28 mouse cellular contexts compared by ENCODE assay signal in the genomic region with DNA sequence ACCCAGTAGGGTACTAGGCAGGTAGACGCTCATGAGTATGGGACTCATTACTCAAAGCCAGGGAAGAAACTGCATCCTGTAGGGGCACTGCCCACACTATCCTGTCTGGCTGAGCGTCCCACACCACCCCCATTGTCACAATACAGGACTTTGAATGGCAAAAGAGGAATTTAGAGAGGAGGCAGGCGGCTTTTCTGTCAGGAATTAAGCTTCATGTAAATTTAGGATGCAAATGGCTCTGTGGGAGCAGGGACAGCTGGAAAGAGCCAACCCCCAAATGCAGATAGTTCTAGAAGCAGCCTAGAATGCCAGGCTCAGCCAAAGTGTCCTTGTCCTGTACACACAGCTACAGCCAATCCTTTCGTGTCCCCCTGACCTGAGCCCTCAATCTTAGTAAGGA. TPM values are rescaled to one million over a fixed set of nuclear protein-coding genes. Genes with fewer than 3 reads are reported as not detected.
DNase-seq lines count a peak whose midpoint lies in the region; ATAC-seq and TF ChIP-seq lines count a peak whose summit lies in the region.
"Had no signal": no experiment of that assay in that cellular context is flagged by ENCODE, and none has a peak within 500 bp of the region (broad histone marks: within the 10 kb centered on the region; RNA-seq: fewer than 3 reads in every experiment).

No protein-coding gene starts in this region.

- peaks cover 7% of the 10 kb centered on the region for H3K4me1 ChIP-seq in midbrain, embryonic 16.5 days (ENCODE audit: control insufficient read depth, insufficient read depth, low read length)

- no peak overlapping the region for H3K4me3 ChIP-seq in layer of hippocampus, adult 2 months
- H3K4me3 ChIP-seq in midbrain, embryonic 16.5 days (ENCODE audit: low read depth, low read length): no peak overlapping the region
- H3K4me3 ChIP-seq: hindbrain, embryonic 13.5 days; midbrain, embryonic 13.5 days had no signal

- H3K27me3 ChIP-seq in midbrain, embryonic 16.5 days (ENCODE audit: control insufficient read depth, insufficient read depth, low read depth, low read length): no peaks in the 10 kb centered on the region
- H3K27me3 ChIP-seq: hindbrain, embryonic 13.5 days; midbrain, embryonic 13.5 days had no signal

- 44% methylated on average over 4 of the region's 4 CpGs for WGBS in midbrain, embryonic 16.5 days

- H3K9ac ChIP-seq in midbrain, embryonic 16.5 days (ENCODE audit: low read depth, low read length): no peak overlapping the region
- H3K9ac ChIP-seq: hindbrain, embryonic 13.5 days; liver, embryonic 14.5 days; midbrain, embryonic 13.5 days had no signal

- H3K27ac ChIP-seq in layer of hippocampus, adult 2 months: peak overlapping the region; percentile 73
- no peak overlapping the region for H3K27ac ChIP-seq in midbrain, embryonic 16.5 days (ENCODE audit: low read length)
- H3K27ac ChIP-seq: hindbrain, embryonic 13.5 days; liver, embryonic 14.5 days; macrophage; midbrain, embryonic 13.5 days had no signal

- ATAC-seq in midbrain, embryonic 16.5 days: no peak
- ATAC-seq: forebrain, embryonic 14.5 days; intestine, postnatal 0 days; midbrain, embryonic 13.5 days had no signal

- peak in 1 of 2 experiments; percentile 28 for DNase-seq in layer of hippocampus, adult 2 months (ENCODE audit: low spot score in 2 of 2)
- DNase-seq in layer of hippocampus, postnatal 25 days (ENCODE audit: extremely low spot score in 1 of 2, low spot score in 1 of 2): no peak
- peak; percentile 73 for DNase-seq in right cerebral cortex, adult 18-20 months
- no peak for DNase-seq in right cerebral cortex, postnatal 14 days
- DNase-seq in brain, adult 2 months (ENCODE audit: low read depth, low spot score): peak; percentile 69
- DNase-seq: adrenal gland, postnatal 10 days; B cell, adult 2 months; cerebellum, adult 11 months; cerebellum, adult 9-10 months; cerebellum, postnatal 36 days; gastrocnemius, postnatal 10 days; heart, adult 11 months; heart, postnatal 36 days; kidney, adult 9 months; kidney, postnatal 10 days; liver; lung, adult 2 months; lung, postnatal 10 days; retina, postnatal 1 day had no signal

- H3K36me3 ChIP-seq in midbrain, embryonic 16.5 days (ENCODE audit: control insufficient read depth, insufficient read depth, low read length): no peaks in the 10 kb centered on the region
- H3K36me3 ChIP-seq: G1E; hindbrain, embryonic 13.5 days; midbrain, embryonic 13.5 days had no signal

- no peaks in the 10 kb centered on the region for H3K9me3 ChIP-seq in midbrain, embryonic 16.5 days (replicated peaks; ENCODE audit: control insufficient read depth, low read length, poor library complexity, severe bottlenecking)
- H3K9me3 ChIP-seq: G1E; hindbrain, embryonic 13.5 days; midbrain, embryonic 13.5 days had no signal

- no peak overlapping the region for H3K4me2 ChIP-seq in midbrain, embryonic 16.5 days (ENCODE audit: low read length)
- H3K4me2 ChIP-seq: heart, embryonic 11.5 days; hindbrain, embryonic 13.5 days; midbrain, embryonic 13.5 days had no signal

- TF ChIP-seq CTCF in layer of hippocampus, adult 2 months (conservative IDR thresholded peaks at IDR 0.05): no peak

RNA-seq across cellular contexts. Expression of a gene that starts 45.6 kb away (rescaled TPM):
- 1,000 to 10,000 TPM; 2,133 to 2,202 TPM for total RNA-seq in layer of hippocampus, adult 2 months (2021)
- 1,000 to 10,000 TPM; 2,126 to 2,271 TPM for total RNA-seq in layer of hippocampus, postnatal 25 days (2021)
- polyA plus RNA-seq in midbrain, embryonic 16.5 days (2015; fragmentation: Nextera tagmentation; extraction: Ambion mirVana): 2,230 and 2,642 TPM in 2 replicates

Comparison
In these comparisons a context has a peak if more than half of its experiments do, and no peak if none do; other contexts are left out.
1. DNase-seq: peak in right cerebral cortex, adult 18-20 months (single experiment) and brain, adult 2 months (single experiment); none in layer of hippocampus, postnatal 25 days (0 of 2) and right cerebral cortex, postnatal 14 days (single experiment).